Mouse (Mus musculus): ENCODE data around the gene Gm10801. TPM values are rescaled to one million over a fixed set of nuclear protein-coding genes. Genes with fewer than 3 reads are reported as not detected.
"Not testable (repeated sequence)": the region's sequence is repeated elsewhere in the genome, so short reads cannot be mapped to it uniquely, and the experiment has no call there.

Gm10801 gene
- polyA plus RNA-seq (2015; fragmentation: Nextera tagmentation; extraction: Ambion mirVana): not detected in 2 replicates

GRCm38 (mm10) chr2:98661937-98662336 lies at the start of gene Gm10801:
TSS of gene Gm10801 (plus strand) at chr2:98662237.
- H3K9me3 ChIP-seq; H3K4me1 ChIP-seq (replicated peaks); H3K27ac ChIP-seq; H3K4me2 ChIP-seq (replicated peaks); ATAC-seq; H3K27me3 ChIP-seq (replicated peaks); H3K4me3 ChIP-seq (replicated peaks); H3K9ac ChIP-seq; H3K36me3 ChIP-seq: not testable (repeated sequence)
- 71% methylated on average over 4 of the region's 5 CpGs for WGBS

DNA sequence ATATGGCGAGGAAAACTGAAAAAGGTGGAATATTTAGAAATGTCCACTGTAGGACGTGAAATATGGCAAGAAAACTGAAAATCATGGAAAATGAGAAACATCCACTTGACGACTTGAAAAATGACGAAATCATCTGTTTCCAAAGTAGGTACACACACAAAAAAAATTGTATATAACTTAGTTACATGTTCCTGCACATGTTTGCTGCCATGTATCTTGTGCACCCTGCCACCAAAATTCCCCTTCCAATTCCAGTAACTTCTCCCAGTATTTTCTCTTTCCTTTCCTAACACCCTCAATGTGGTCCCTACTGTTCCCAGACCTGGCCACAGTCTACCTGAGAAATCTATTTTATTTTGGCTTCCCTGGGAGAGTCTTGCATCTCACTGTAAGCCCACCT lies 5.2 kb downstream of the Gm10801 start, which contains the start of gene Gm10800:
Gene Gm10800 (minus strand): TSS at position 101 of the 400 bp plus-strand sequence.
- not testable (repeated sequence) for H3K4me1 ChIP-seq (replicated peaks); H3K9ac ChIP-seq; H3K27ac ChIP-seq; H3K9me3 ChIP-seq; H3K27me3 ChIP-seq (replicated peaks); H3K4me3 ChIP-seq (replicated peaks); ATAC-seq; H3K36me3 ChIP-seq; H3K4me2 ChIP-seq (replicated peaks)
- 81% methylated on average over 4 of the region's 4 CpGs for WGBS

- no peak for ATAC-seq
- no peak overlapping the region for H3K4me3 ChIP-seq (replicated peaks)
- WGBS: 94% methylated on average over 1 of the region's 1 CpGs
Observed at GRCm38 (mm10) chr2:98697533-98697932, 35.5 kb downstream of the Gm10801 start.

More at GRCm38 (mm10) chr2:98697533-98697932, 35.5 kb downstream of the Gm10801 start:
- Histone ChIP-seq H3K9me3 (no peaks in the 10 kb centered on the region), H3K27me3 (replicated peaks) (no peaks in the 10 kb centered on the region), H3K4me2 (replicated peaks) (no peak overlapping the region), H3K27ac (no peak overlapping the region), H3K36me3 (no peaks in the 10 kb centered on the region), H3K4me1 (replicated peaks) (no peaks in the 10 kb centered on the region), H3K9ac (no peak overlapping the region)

Other genes starting within 250 kb of the Gm10801 start
- gene Gm10800, start 5.1 kb downstream of the Gm10801 start, polyA plus RNA-seq (2015; fragmentation: Nextera tagmentation; extraction: Ambion mirVana): 0.30 and 0.35 TPM in 2 replicates

All from intestine, embryonic 15.5 days (tissue).